Mouse (Mus musculus) CD4-positive, CD25-positive, alpha-beta regulatory T cell, adult 9 weeks (primary cell): ENCODE results near the gene Clta. TPM values are rescaled to one million over a fixed set of nuclear protein-coding genes. Genes with fewer than 3 reads are reported as not detected.

ENCODE experiments used
- polyA plus RNA-seq: library from polyadenylated mRNA; unstranded; fragments of 100-300 nt; shearing (Covaris generic); gene quantifications from one replicate; pipeline ENCODE4 v1.2.1, GENCODE M21; 2017

Gene Clta
- 70.4 TPM for polyA plus RNA-seq

DNA sequence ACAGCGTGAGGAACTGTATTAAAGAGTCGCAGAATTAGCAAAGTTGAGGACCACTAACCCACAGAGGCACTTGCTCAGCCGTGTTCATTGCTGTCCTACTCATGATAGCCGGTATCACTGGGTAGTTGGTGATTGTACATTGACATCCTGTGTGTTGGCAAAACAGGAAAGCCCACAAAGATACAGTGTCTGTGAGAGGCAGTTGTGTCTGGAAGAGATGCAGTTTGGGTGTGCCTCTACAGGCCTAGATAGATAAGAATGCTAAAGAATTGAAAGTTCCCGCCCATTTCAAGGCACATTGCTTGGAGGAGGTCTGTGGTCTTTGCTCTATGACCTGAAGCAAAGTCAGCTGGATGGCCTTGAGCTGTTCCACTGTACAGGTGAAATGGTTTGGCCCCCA lies at the start of gene Clta:
Clta (plus strand) TSS at position 327 of the 400 bp plus-strand sequence.

DNA sequence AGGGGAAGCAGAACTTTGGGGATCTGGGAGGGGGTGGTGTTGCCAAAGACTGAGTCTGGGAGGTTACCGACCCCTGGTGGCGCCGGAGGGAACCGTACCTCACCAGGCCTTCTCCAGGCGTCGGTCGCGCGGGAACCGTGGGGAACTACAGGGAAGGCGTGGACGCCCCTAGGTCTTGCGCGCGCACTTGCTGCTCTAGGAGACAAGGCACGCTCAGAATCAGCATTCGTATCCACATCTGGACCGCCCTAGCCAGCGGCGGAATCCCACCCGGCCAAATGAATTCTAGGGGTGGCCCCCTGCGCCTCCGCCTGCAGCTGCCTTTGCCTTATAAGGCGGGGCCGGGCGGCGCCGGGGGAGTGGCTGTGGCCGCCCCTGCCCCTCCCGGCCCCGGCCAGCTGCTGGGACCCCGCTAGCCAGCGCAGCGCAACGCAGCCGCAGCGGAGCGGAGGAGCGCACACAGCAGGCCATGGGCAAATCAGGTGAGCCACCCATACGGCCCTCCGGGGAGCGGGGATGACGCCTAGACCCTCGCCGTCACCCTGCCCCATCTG lies 46.9 kb upstream of the Clta start, which contains the start of gene Glipr2:
Glipr2 (plus strand) TSS at position 110 of the 554 bp plus-strand sequence.

DNA sequence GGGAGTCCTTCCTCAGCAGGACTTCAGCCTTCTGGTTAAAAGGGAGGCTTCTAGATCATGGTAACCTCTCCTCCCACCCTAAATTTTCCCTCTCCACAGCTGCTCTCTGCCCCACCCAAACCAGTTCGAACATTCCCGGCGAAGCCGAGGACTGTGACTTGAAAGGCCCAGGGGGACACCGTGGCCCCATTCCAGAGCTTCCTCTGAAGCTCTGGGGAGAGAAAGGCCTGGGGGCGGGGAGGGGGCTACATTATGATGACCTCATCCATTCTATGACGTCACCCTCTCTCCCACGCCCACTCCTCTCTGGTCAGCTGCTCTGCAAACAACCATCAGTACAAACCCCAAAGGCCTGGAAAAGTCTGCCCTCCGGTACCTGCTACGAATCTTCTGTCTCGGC lies 21.1 kb upstream of the Clta start, which contains the start of gene Ccin:
Ccin (plus strand) TSS at position 303 of the 400 bp plus-strand sequence.

Other genes starting within 250 kb of the Clta start
- not detected for gene Olfr159, start 233.4 kb upstream of the Clta start, polyA plus RNA-seq
- gene Olfr156, start 180.6 kb upstream of the Clta start, polyA plus RNA-seq: 0.22 TPM
- gene Olfr157, start 164.3 kb upstream of the Clta start, polyA plus RNA-seq: 0.22 TPM
- gene Olfr155, start 152.9 kb upstream of the Clta start, polyA plus RNA-seq: not detected
- 3.1 TPM for gene Reck, start 128.9 kb upstream of the Clta start, polyA plus RNA-seq
- 205 TPM for gene Glipr2, start 47.1 kb upstream of the Clta start, polyA plus RNA-seq
- not detected for gene Ccin, start 21.0 kb upstream of the Clta start, polyA plus RNA-seq
- 31.0 TPM for gene Gne, start 79.7 kb downstream of the Clta start, polyA plus RNA-seq
- 43.9 TPM for gene Rnf38, start 229.3 kb downstream of the Clta start, polyA plus RNA-seq